Mouse (Mus musculus) forebrain, embryonic 13.5 days (tissue): ENCODE data around the gene A830005F24Rik. TPM values are rescaled to one million over a fixed set of nuclear protein-coding genes. Genes with fewer than 3 reads are reported as not detected.
A peak's percentile ranks its signal among the peaks of the same experiment; 100 is the strongest.
"Not testable (repeated sequence)": the region's sequence is repeated elsewhere in the genome, so short reads cannot be mapped to it uniquely, and the experiment has no call there.

Experiments
- ATAC-seq: fragments of 200-750 bp; cut with Nextera tagmentation; 2 replicates; pipeline ENCODE4 v1.8.0; 2017
- H3K27ac ChIP-seq: fragments of 300-500 bp; sonication (generic); 2 replicates; pipeline ENCODE4 v1.5.1; 2015; ENCODE audit warnings: inconsistent platforms, mild to moderate bottlenecking, moderate library complexity
- H3K27me3 ChIP-seq: fragments of 300-500 bp; sonication (generic); 2 replicates; pipeline ENCODE4 v1.6.1; 2015; ENCODE audit warnings: mild to moderate bottlenecking, inconsistent platforms
- H3K36me3 ChIP-seq: fragments of 300-500 bp; sonication (generic); 2 replicates; pipeline ENCODE4 v1.6.1; 2015; ENCODE audit warnings: mild to moderate bottlenecking, inconsistent platforms; ENCODE audit not compliant: poor library complexity, severe bottlenecking
- H3K4me1 ChIP-seq: fragments of 300-500 bp; sonication (generic); 2 replicates; pipeline ENCODE4 v1.6.1; 2015; ENCODE audit warnings: inconsistent platforms
- H3K4me2 ChIP-seq: fragments of 300-500 bp; sonication (generic); 2 replicates; pipeline ENCODE4 v1.6.1; 2015; ENCODE audit warnings: inconsistent platforms, mild to moderate bottlenecking, moderate library complexity
- H3K4me3 ChIP-seq: fragments of 300-500 bp; sonication (generic); 2 replicates; pipeline ENCODE4 v1.5.1; 2015; ENCODE audit warnings: mild to moderate bottlenecking, inconsistent platforms
- H3K9ac ChIP-seq: fragments of 300-500 bp; sonication (generic); 2 replicates; pipeline ENCODE4 v1.6.1; 2015; ENCODE audit warnings: mild to moderate bottlenecking, inconsistent platforms
- H3K9me3 ChIP-seq: fragments of 300-500 bp; sonication (generic); replicated peaks from 2 replicates; pipeline ENCODE4 v1.6.1; 2016; ENCODE audit warnings: inconsistent platforms
- WGBS: fragments of 180-500 bp; shearing (Covaris S2); methylation state at CpG from one replicate; pipeline ENCODE4 v1.1.7; 2015; 5-methylcytosine and 5-hydroxymethylcytosine counted together
- polyA plus RNA-seq: library from polyadenylated mRNA; unstranded; fragments of >200 nt; fragmentation: Nextera tagmentation; extraction: Ambion mirVana; gene quantifications from 2 replicates; pipeline ENCODE4 v1.2.1, GENCODE M21; 2015

Gene A830005F24Rik
- polyA plus RNA-seq, 1 experiment from 2014 or later: 3.5 TPM

- peaks cover 15% of the 10 kb centered on the region for H3K4me1 ChIP-seq
- no peaks in the 10 kb centered on the region for H3K27me3 ChIP-seq
- no peak overlapping the region for H3K4me3 ChIP-seq
- H3K9ac ChIP-seq: no peak overlapping the region
- no peak overlapping the region for H3K27ac ChIP-seq
- peaks cover 3% of the 10 kb centered on the region; the same call in 1 of the 2 replicates for H3K9me3 ChIP-seq
- no peak for ATAC-seq
- no peaks in the 10 kb centered on the region for H3K36me3 ChIP-seq
- 87% methylated on average over 4 of the region's 4 CpGs for WGBS
- H3K4me2 ChIP-seq: no peak overlapping the region
These were observed 2.5 kb downstream of the A830005F24Rik start for GRCm38 (mm10) chr13:48515861-48516260.

DNA sequence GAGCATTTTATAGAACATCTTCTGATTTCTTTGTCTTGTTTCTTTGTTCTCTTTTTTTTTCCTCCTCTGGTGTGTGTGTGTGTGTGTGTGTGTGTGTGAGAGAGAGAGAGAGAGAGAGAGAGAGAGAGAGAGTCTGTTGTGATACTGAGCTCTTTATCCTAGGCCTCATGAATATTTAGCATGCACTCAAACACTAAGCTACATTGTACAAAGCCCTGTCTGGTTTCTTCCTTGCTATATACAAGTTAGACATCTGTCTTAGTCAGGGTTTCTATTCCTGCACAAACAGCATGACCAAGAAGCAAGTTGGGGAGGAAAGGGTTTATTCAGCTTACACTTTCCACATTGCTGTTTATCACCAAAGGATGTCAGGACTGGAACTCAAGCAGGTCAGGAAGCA lies 5.8 kb downstream of the A830005F24Rik start:
- H3K9me3 ChIP-seq, H3K27ac ChIP-seq, H3K4me3 ChIP-seq, ATAC-seq, H3K27me3 ChIP-seq, H3K9ac ChIP-seq, H3K4me2 ChIP-seq, H3K36me3 ChIP-seq, H3K4me1 ChIP-seq: not testable (repeated sequence)

GRCm38 (mm10) chr13:48525745-48526144 lies 12.4 kb downstream of the A830005F24Rik start:
- 82% methylated on average over 5 of the region's 5 CpGs for WGBS
- no peaks in the 10 kb centered on the region for H3K27me3 ChIP-seq
- H3K4me1 ChIP-seq: peaks cover 4% of the 10 kb centered on the region; the same call in 1 of the 2 replicates
- no peaks in the 10 kb centered on the region for H3K36me3 ChIP-seq
- no peak overlapping the region for H3K27ac ChIP-seq
- H3K4me2 ChIP-seq: no peak overlapping the region
- no peak overlapping the region for H3K4me3 ChIP-seq
- no peak for ATAC-seq
- H3K9ac ChIP-seq: no peak overlapping the region
- no peaks in the 10 kb centered on the region for H3K9me3 ChIP-seq

- no peak overlapping the region for H3K4me3 ChIP-seq
- H3K36me3 ChIP-seq: no peaks in the 10 kb centered on the region
- no peak overlapping the region for H3K27ac ChIP-seq
- H3K4me1 ChIP-seq: peaks cover 4% of the 10 kb centered on the region; the same call in 1 of the 2 replicates
- no peak overlapping the region for H3K9ac ChIP-seq
- H3K9me3 ChIP-seq: no peaks in the 10 kb centered on the region
- no peak overlapping the region for H3K4me2 ChIP-seq
- ATAC-seq: peak; percentile 85
- WGBS: 52% methylated on average over 15 of the region's 15 CpGs
- no peaks in the 10 kb centered on the region for H3K27me3 ChIP-seq
These were observed 14.9 kb downstream of the A830005F24Rik start for GRCm38 (mm10) chr13:48528123-48528871.

DNA sequence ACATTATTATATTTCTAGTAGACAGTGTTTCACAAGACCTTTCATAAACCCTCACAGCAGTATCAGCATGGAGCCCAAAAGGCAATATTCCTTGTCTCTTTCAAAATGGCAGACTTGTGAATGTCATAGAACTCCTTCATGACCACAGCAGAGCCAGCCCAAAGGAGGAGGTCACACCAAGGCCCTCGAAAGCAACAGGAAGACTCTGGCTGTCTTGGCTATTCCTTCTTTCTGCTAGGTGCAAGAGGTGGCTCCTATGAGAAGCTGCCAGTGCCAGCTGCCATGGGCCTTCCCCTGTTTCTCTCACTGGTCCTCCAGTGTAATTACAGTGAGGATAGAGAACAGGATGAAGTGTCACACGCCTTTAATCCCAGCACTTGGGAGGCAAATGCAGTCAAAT lies 15.7 kb downstream of the A830005F24Rik start:
- WGBS: 47% methylated on average over 2 of the region's 2 CpGs
- Histone ChIP-seq H3K4me1 (peaks cover 4% of the 10 kb centered on the region; the same call in 1 of the 2 replicates), H3K27me3 (no peaks in the 10 kb centered on the region), H3K9ac (no peak overlapping the region), H3K9me3 (no peaks in the 10 kb centered on the region), H3K27ac (no peak overlapping the region), H3K4me3 (no peak overlapping the region), H3K4me2 (no peak overlapping the region), H3K36me3 (no peaks in the 10 kb centered on the region)
- 0 out of 2 replicates have a peak, but pooled peaks have one; percentile 24 for ATAC-seq

DNA sequence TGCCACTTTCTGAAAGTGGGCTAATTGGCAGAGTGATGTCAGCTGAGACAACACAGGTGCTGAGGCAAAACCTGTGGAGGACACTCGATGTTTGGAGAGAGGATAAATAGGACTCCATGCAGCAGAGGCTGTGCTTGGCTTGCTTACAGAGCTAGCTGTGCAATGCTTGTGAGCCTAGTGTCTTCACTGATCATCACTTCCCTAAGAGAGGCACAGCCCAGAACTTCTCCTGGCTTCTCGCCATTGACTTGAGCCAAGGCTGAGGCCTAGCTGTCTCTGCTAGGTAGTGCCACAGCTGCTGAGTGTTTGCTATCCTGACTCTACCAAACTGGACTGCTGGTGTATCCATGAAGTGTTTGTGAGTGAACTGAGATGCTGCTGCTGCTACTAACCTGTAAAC lies 17.3 kb downstream of the A830005F24Rik start:
- H3K4me1 ChIP-seq: peaks cover 4% of the 10 kb centered on the region; the same call in 1 of the 2 replicates
- H3K27me3 ChIP-seq: no peaks in the 10 kb centered on the region
- peaks cover 8% of the 10 kb centered on the region for H3K36me3 ChIP-seq
- no peak overlapping the region for H3K9ac ChIP-seq
- 74% methylated on average over 2 of the region's 2 CpGs for WGBS
- no peak overlapping the region for H3K4me2 ChIP-seq
- no peak overlapping the region for H3K27ac ChIP-seq
- no peak for ATAC-seq
- no peak overlapping the region for H3K4me3 ChIP-seq
- no peaks in the 10 kb centered on the region for H3K9me3 ChIP-seq

- H3K9me3 ChIP-seq: no peaks in the 10 kb centered on the region
- no peaks in the 10 kb centered on the region for H3K27me3 ChIP-seq
- H3K36me3 ChIP-seq: peaks cover 8% of the 10 kb centered on the region
- 91% methylated on average over 2 of the region's 2 CpGs for WGBS
- H3K9ac ChIP-seq: no peak overlapping the region
- no peak overlapping the region for H3K4me2 ChIP-seq
- ATAC-seq: no peak
- H3K27ac ChIP-seq: no peak overlapping the region
- no peak overlapping the region for H3K4me3 ChIP-seq
- H3K4me1 ChIP-seq: peaks cover 4% of the 10 kb centered on the region; the same call in 1 of the 2 replicates
These were observed 18.1 kb downstream of the A830005F24Rik start for GRCm38 (mm10) chr13:48531448-48531847.

GRCm38 (mm10) chr13:48533441-48533840 lies 20.1 kb downstream of the A830005F24Rik start:
- 88% methylated on average over 5 of the region's 5 CpGs for WGBS
- ATAC-seq: no peak
- no peak overlapping the region for H3K4me3 ChIP-seq
- no peaks in the 10 kb centered on the region for H3K9me3 ChIP-seq
- H3K9ac ChIP-seq: no peak overlapping the region
- H3K27me3 ChIP-seq: no peaks in the 10 kb centered on the region
- 0 out of 2 replicates have a peak, but pooled peaks cover under 1% of the 10 kb centered on the region for H3K4me1 ChIP-seq
- peaks cover 19% of the 10 kb centered on the region for H3K36me3 ChIP-seq
- no peak overlapping the region for H3K27ac ChIP-seq
- no peak overlapping the region for H3K4me2 ChIP-seq

DNA sequence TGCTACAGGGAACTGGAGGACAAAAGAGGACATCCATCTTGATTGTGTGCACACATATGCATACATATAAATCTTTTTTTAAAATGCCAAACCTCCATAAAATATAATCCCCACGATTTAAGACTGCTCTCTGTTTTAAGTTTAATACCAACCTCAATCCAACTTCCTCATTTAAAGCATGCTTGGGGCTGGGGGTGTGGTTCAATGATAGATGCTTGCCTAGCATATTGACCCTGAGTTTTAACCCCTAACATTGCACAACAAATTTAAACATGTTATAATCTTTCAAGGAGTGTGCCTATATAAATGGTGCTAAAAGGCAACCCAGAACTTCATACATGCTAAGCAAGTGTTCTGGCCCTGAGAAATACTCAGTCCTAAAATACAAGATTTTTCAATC lies 27.1 kb downstream of the A830005F24Rik start:
- Histone ChIP-seq H3K27me3 (no peaks in the 10 kb centered on the region), H3K9ac (no peak overlapping the region), H3K36me3 (peaks cover 12% of the 10 kb centered on the region), H3K4me2 (no peak overlapping the region), H3K4me3 (no peak overlapping the region), H3K27ac (no peak overlapping the region), H3K4me1 (peaks cover 51% of the 10 kb centered on the region), H3K9me3 (no peaks in the 10 kb centered on the region)
- no peak for ATAC-seq
- 66% methylated on average over 1 of the region's 1 CpGs for WGBS

DNA sequence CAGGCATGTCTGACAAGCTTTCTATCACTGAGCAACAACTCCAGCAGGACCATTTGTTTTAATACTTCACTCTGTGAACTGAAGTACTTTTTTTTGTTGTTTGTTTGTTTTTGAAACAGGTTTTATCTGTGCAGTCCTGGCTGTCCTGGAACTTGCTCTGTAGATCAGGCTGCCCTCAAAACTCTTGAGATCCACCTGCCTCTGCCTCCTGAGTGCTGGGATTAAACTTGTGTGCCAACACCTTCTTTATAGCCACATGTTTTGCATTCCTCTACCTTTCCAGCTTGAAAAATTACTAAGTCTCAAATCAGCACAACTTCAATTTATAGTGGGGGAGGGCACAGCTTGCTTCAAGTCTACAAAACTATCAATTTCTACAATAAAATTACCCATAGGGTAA lies 31.0 kb downstream of the A830005F24Rik start:
- H3K4me2 ChIP-seq: peak overlapping the region; percentile 68
- peak overlapping the region; percentile 26 for H3K4me3 ChIP-seq
- no peak for ATAC-seq
- no peaks in the 10 kb centered on the region for H3K27me3 ChIP-seq
- H3K27ac ChIP-seq: no peak overlapping the region
- peaks cover 46% of the 10 kb centered on the region for H3K4me1 ChIP-seq
- H3K9ac ChIP-seq: no peak overlapping the region
- no peaks in the 10 kb centered on the region for H3K9me3 ChIP-seq
- no peaks in the 10 kb centered on the region for H3K36me3 ChIP-seq

- Histone ChIP-seq H3K27me3 (no peaks in the 10 kb centered on the region), H3K27ac (no peak overlapping the region), H3K4me1 (peaks cover 42% of the 10 kb centered on the region), H3K9me3 (no peaks in the 10 kb centered on the region), H3K36me3 (no peaks in the 10 kb centered on the region), H3K4me2 (peak overlapping the region; percentile 68), H3K9ac (peak overlapping the region; percentile 95), H3K4me3 (peak overlapping the region; percentile 86)
- 45% methylated on average over 4 of the region's 4 CpGs for WGBS
- no peak for ATAC-seq
These were observed 31.5 kb downstream of the A830005F24Rik start for GRCm38 (mm10) chr13:48544867-48545266.

DNA sequence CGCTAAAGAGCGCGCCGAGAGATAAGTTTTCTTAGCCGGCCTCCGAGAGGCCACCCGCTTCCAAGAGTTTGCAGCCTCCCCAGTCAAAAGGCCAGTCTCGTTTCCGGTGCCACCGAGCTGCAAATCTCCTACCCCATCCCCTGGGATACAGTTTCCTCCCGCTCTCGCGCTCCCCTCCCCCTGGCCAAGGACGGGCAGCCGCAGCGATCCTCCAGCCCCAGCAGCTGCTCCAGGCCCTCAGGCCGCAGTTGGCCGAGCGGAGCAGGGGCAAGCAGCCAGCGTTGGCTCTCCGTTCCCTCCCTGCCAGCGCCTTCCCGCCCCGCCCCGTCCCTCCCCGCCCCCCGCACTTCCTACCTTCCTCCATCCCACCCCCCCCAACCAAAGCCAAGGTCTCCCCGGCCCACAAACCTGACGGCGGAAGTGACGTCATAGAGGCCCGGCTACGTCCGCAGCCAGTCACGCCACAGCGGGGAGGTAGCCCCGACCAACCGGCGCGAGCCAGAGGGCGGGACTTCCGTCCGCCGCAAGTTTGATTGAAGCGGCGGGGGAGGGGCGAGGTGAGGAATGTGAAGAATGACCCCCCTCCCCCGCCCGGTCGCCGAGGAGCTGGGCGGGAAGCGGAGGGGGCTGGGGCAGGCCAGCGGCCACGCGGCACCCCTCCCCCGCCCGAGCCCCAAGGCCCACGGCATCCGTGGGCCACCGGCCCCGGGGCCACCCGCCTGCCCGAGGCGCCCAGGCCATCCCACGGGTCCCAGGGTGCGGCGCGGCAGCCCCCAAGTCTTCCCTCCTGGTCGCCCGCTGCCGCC lies 32.3 kb downstream of the A830005F24Rik start:
- no peaks in the 10 kb centered on the region for H3K9me3 ChIP-seq
- 1% methylated on average over 43 of the region's 72 CpGs for WGBS

More for the DNA sequence above, 32.3 kb downstream of the A830005F24Rik start:
- Histone ChIP-seq H3K9ac (peak overlapping the region; percentile 95), H3K4me3 (peak overlapping the region; percentile 86), H3K4me2 (peak overlapping the region; percentile 68), H3K36me3 (no peaks in the 10 kb centered on the region), H3K27me3 (no peaks in the 10 kb centered on the region), H3K4me1 (peaks cover 35% of the 10 kb centered on the region), H3K27ac (peak overlapping the region; percentile 99)
- ATAC-seq: peak; percentile 83
